8 mouse cellular contexts compared by ENCODE assay signal in the genomic region with DNA sequence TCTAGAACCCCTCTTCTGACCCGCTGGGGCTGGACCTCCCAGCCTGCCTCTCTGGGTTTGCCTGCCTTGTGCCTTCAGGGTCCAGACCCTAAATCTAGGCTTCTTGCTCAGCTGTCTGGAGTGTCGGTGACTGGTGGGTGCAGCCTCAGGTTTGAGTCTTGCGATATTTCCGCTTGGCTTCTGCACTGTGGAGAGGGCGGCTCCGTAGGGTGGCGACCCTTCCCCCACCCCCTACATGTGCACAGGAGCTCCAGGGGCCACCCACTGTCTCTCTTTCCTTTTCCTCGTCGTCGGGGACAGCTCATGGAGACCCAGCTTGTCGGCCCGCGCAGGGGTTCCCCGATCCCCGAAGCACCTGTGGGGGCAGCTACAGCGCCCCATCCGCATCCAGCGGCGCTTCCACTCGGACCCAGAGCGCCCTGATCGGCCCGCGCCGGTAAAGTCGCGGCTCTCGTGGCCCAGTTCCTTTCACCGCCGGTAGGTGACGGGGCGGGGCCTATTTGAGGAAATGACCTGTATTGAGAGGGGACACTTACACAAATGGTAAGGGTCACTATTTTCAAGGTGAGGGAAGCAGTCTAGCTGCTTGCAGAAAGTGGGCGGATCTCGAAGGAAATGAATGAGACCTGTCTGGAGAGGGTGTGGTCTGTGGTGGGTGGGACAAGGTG. TPM values are rescaled to one million over a fixed set of nuclear protein-coding genes. Genes with fewer than 3 reads are reported as not detected.
A peak's percentile ranks its signal among the peaks of the same experiment; 100 is the strongest.
DNase-seq lines count a peak whose midpoint lies in the region; ATAC-seq and TF ChIP-seq lines count a peak whose summit lies in the region.

No protein-coding gene starts in this region.

- no peak overlapping the region for H3K27ac ChIP-seq in kidney, postnatal 0 days
- no peak overlapping the region for H3K27ac ChIP-seq in bone marrow macrophage, adult 2 months (ENCODE audit: insufficient read depth, low read depth, low read length)
- no peak overlapping the region for H3K27ac ChIP-seq in hindbrain, embryonic 16.5 days (ENCODE audit: low read depth, low read length)

- H3K4me1 ChIP-seq in kidney, postnatal 0 days (replicated peaks; ENCODE audit: insufficient read depth, low read length), result peaks cover 6% of the 10 kb centered on the region; the same call in 1 of the 2 replicates
- no peaks in the 10 kb centered on the region for H3K4me1 ChIP-seq in bone marrow macrophage, adult 2 months (ENCODE audit: control insufficient read depth, insufficient read depth, low read length)
- H3K4me1 ChIP-seq in hindbrain, embryonic 16.5 days (ENCODE audit: control insufficient read depth, insufficient read depth, low read depth, low read length), result no peaks in the 10 kb centered on the region

- peaks cover 3% of the 10 kb centered on the region; the same call in 1 of the 2 replicates for H3K27me3 ChIP-seq in kidney, postnatal 0 days (ENCODE audit: insufficient read depth, low read length)
- peaks cover 26% of the 10 kb centered on the region for H3K27me3 ChIP-seq in hindbrain, embryonic 16.5 days (replicated peaks; ENCODE audit: control insufficient read depth, insufficient read depth, low read length)

- no peaks in the 10 kb centered on the region for H3K36me3 ChIP-seq in kidney, postnatal 0 days (ENCODE audit: insufficient read depth, low read length)
- H3K36me3 ChIP-seq in hindbrain, embryonic 16.5 days (ENCODE audit: control insufficient read depth, insufficient read depth, low read length), result no peaks in the 10 kb centered on the region

- DNase-seq in kidney, postnatal 0 days (ENCODE audit: low spot score), result peak; percentile 17
- DNase-seq in kidney, adult 18-20 months, result no peak
- DNase-seq in thymus, postnatal 14 days, result peak; percentile 52
- DNase-seq in adrenal gland, adult 18-20 months (ENCODE audit: low spot score in 2 of 2), result no peak
- DNase-seq in layer of hippocampus, postnatal 36 days, result no peak

- peak overlapping the region; percentile 53 for H3K4me2 ChIP-seq in kidney, postnatal 0 days (ENCODE audit: low read length)
- peak overlapping the region; percentile 38 for H3K4me2 ChIP-seq in hindbrain, embryonic 16.5 days (ENCODE audit: low read length)

- H3K9ac ChIP-seq in kidney, postnatal 0 days (ENCODE audit: low read depth, low read length), result peak overlapping the region; percentile 49; the same call in 1 of the 2 replicates
- no peak overlapping the region for H3K9ac ChIP-seq in hindbrain, embryonic 16.5 days (ENCODE audit: low read depth, low read length)

- ATAC-seq in kidney, postnatal 0 days (replicated peaks; ENCODE audit: low FRiP score, low read depth), result peak; percentile 50; the same call in 1 of the 2 replicates
- ATAC-seq in hindbrain, embryonic 16.5 days, result no peak
- peak; percentile 73 for ATAC-seq in megakaryocyte-erythroid progenitor cell, adult 5-6 weeks (replicated peaks; ENCODE audit: low FRiP score, low TSS enrichment, poor library complexity, severe bottlenecking)

- 4% methylated on average over 34 of the region's 34 CpGs for WGBS in kidney, postnatal 0 days
- WGBS in hindbrain, embryonic 16.5 days, result 5% methylated on average over 34 of the region's 34 CpGs

- H3K4me3 ChIP-seq in kidney, postnatal 0 days (replicated peaks; ENCODE audit: low read depth, low read length), result peak overlapping the region; percentile 31
- H3K4me3 ChIP-seq in bone marrow macrophage, adult 2 months (ENCODE audit: insufficient read depth, low read length), result peak overlapping the region; percentile 13; the same call in 1 of the 2 replicates
- H3K4me3 ChIP-seq in hindbrain, embryonic 16.5 days (ENCODE audit: low read length), result peak overlapping the region; percentile 14; the same call in 1 of the 2 replicates

- TF ChIP-seq CTCF in kidney, postnatal 0 days (IDR thresholded peaks at IDR 0.05; ENCODE audit: low read depth), result peak; percentile 52
- no peak for TF ChIP-seq CTCF in bone marrow macrophage, adult 2 months (IDR thresholded peaks at IDR 0.05; ENCODE audit: low read depth, low read length)

- no peaks in the 10 kb centered on the region for H3K9me3 ChIP-seq in kidney, postnatal 0 days (replicated peaks; ENCODE audit: low read length)
- H3K9me3 ChIP-seq in hindbrain, embryonic 16.5 days (ENCODE audit: control insufficient read depth, low read length), result no peaks in the 10 kb centered on the region

- no peak for TF ChIP-seq POLR2A in bone marrow macrophage, adult 2 months (IDR thresholded peaks at IDR 0.05; ENCODE audit: borderline replicate concordance, low read depth, low read length)

RNA-seq across cellular contexts. Expression of a gene that starts 6.4 kb away (rescaled TPM):
- 8.0 and 9.5 TPM in 2 replicates for polyA plus RNA-seq in kidney, postnatal 0 days (2015; fragmentation: Nextera tagmentation; extraction: Ambion mirVana)
- polyA plus RNA-seq in bone marrow macrophage, adult 2 months (2012; ENCODE audit: insufficient read depth, insufficient read length, missing spikeins), result not detected in 2 replicates
- 0.19 and 0.42 TPM in 2 replicates for polyA plus RNA-seq in hindbrain, embryonic 16.5 days (2015; fragmentation: Nextera tagmentation; extraction: Ambion mirVana)
- 0.28 TPM in 1 of 2 replicates, not detected in the other for total RNA-seq in megakaryocyte-erythroid progenitor cell, adult 5-6 weeks (2014; fragmentation: Nextera tagmentation)
- not detected in 2 replicates for total RNA-seq in megakaryocyte-erythroid progenitor cell, adult 5-6 weeks (2017)
- under 1 TPM; 0.42 to 0.86 TPM for total RNA-seq in adrenal gland, adult 18-20 months (2021)
- total RNA-seq in layer of hippocampus, postnatal 36 days (2021), result 1 to 10 TPM; 1.5 to 2.4 TPM

RNA-seq across cellular contexts. Expression of a gene that starts 11.6 kb away (rescaled TPM):
- 0.70 and 0.74 TPM in 2 replicates for polyA plus RNA-seq in kidney, postnatal 0 days (2015; fragmentation: Nextera tagmentation; extraction: Ambion mirVana)
- not detected in 2 replicates for polyA plus RNA-seq in bone marrow macrophage, adult 2 months (2012; ENCODE audit: insufficient read depth, insufficient read length, missing spikeins)
- polyA plus RNA-seq in hindbrain, embryonic 16.5 days (2015; fragmentation: Nextera tagmentation; extraction: Ambion mirVana), result 0.19 TPM in 1 of 2 replicates, not detected in the other
- total RNA-seq in megakaryocyte-erythroid progenitor cell, adult 5-6 weeks (2014; fragmentation: Nextera tagmentation), result not detected in 2 replicates
- not detected in 2 replicates for total RNA-seq in megakaryocyte-erythroid progenitor cell, adult 5-6 weeks (2017)
- under 1 TPM in 1 of 2 experiments, not detected in 1; 0.53 TPM for total RNA-seq in adrenal gland, adult 18-20 months (2021)
- not detected for total RNA-seq in layer of hippocampus, postnatal 36 days (2021)

RNA-seq across cellular contexts. Expression of a gene that starts 24.5 kb away (rescaled TPM):
- 20.5 and 21.8 TPM in 2 replicates for polyA plus RNA-seq in kidney, postnatal 0 days (2015; fragmentation: Nextera tagmentation; extraction: Ambion mirVana)
- 7.9 and 9.4 TPM in 2 replicates for polyA plus RNA-seq in bone marrow macrophage, adult 2 months (2012; ENCODE audit: insufficient read depth, insufficient read length, missing spikeins)
- polyA plus RNA-seq in hindbrain, embryonic 16.5 days (2015; fragmentation: Nextera tagmentation; extraction: Ambion mirVana), result 622 and 635 TPM in 2 replicates
- 1.8 and 7.0 TPM in 2 replicates for total RNA-seq in megakaryocyte-erythroid progenitor cell, adult 5-6 weeks (2014; fragmentation: Nextera tagmentation)
- 1.2 and 2.8 TPM in 2 replicates for total RNA-seq in megakaryocyte-erythroid progenitor cell, adult 5-6 weeks (2017)
- 10 to 100 TPM; 52.4 to 60.4 TPM for total RNA-seq in adrenal gland, adult 18-20 months (2021)
- total RNA-seq in layer of hippocampus, postnatal 36 days (2021), result 100 to 1,000 TPM; 729 to 765 TPM

RNA-seq across cellular contexts. Expression of a gene that starts 26.7 kb away (rescaled TPM):
- polyA plus RNA-seq in kidney, postnatal 0 days (2015; fragmentation: Nextera tagmentation; extraction: Ambion mirVana), result 0.03 and 0.05 TPM in 2 replicates
- polyA plus RNA-seq in bone marrow macrophage, adult 2 months (2012; ENCODE audit: insufficient read depth, insufficient read length, missing spikeins), result not detected in 2 replicates
- polyA plus RNA-seq in hindbrain, embryonic 16.5 days (2015; fragmentation: Nextera tagmentation; extraction: Ambion mirVana), result 0.10 TPM in 1 of 2 replicates, not detected in the other
- not detected in 2 replicates for total RNA-seq in megakaryocyte-erythroid progenitor cell, adult 5-6 weeks (2014; fragmentation: Nextera tagmentation)
- not detected in 2 replicates for total RNA-seq in megakaryocyte-erythroid progenitor cell, adult 5-6 weeks (2017)
- under 1 TPM in 1 of 2 experiments, not detected in 1; 0.10 TPM for total RNA-seq in adrenal gland, adult 18-20 months (2021)
- under 1 TPM; 0.08 to 0.10 TPM for total RNA-seq in layer of hippocampus, postnatal 36 days (2021)

RNA-seq across cellular contexts. Expression of a gene that starts 30.8 kb away (rescaled TPM):
- polyA plus RNA-seq in kidney, postnatal 0 days (2015; fragmentation: Nextera tagmentation; extraction: Ambion mirVana), result 78.2 and 80.3 TPM in 2 replicates
- 32.4 and 33.7 TPM in 2 replicates for polyA plus RNA-seq in bone marrow macrophage, adult 2 months (2012; ENCODE audit: insufficient read depth, insufficient read length, missing spikeins)
- polyA plus RNA-seq in hindbrain, embryonic 16.5 days (2015; fragmentation: Nextera tagmentation; extraction: Ambion mirVana), result 48.6 and 49.9 TPM in 2 replicates
- 58.3 and 111 TPM in 2 replicates for total RNA-seq in megakaryocyte-erythroid progenitor cell, adult 5-6 weeks (2014; fragmentation: Nextera tagmentation)
- total RNA-seq in megakaryocyte-erythroid progenitor cell, adult 5-6 weeks (2017), result 4.3 and 17.6 TPM in 2 replicates
- 100 to 1,000 TPM in 1 of 2 experiments, 10 to 100 TPM in 1; 94.9 to 120 TPM for total RNA-seq in adrenal gland, adult 18-20 months (2021)
- total RNA-seq in layer of hippocampus, postnatal 36 days (2021), result 10 to 100 TPM; 34.3 to 35.8 TPM

Comparison
In these comparisons a context has a peak if more than half of its experiments do, and no peak if none do; other contexts are left out.
1. DNase-seq: peak in kidney, postnatal 0 days (single experiment) and thymus, postnatal 14 days (single experiment); none in kidney, adult 18-20 months (single experiment), adrenal gland, adult 18-20 months (0 of 2) and layer of hippocampus, postnatal 36 days (0 of 2).
2. RNA of a gene that starts 24.5 kb away (total RNA-seq): 729 to 765 TPM in layer of hippocampus, postnatal 36 days; 52.4 to 60.4 TPM in adrenal gland, adult 18-20 months and 1.2 to 7.0 TPM in megakaryocyte-erythroid progenitor cell, adult 5-6 weeks; every median in the first group is over 10 times any median in the second.
3. Peak in every context shown above with its lines, with median percentiles within 50 percentile points of each other: H3K4me3 ChIP-seq.